Mouse (Mus musculus) cortical plate, adult 2 months (tissue): Measurements from ENCODE around the gene Cgrrf1. TPM values are rescaled to one million over a fixed set of nuclear protein-coding genes. Genes with fewer than 3 reads are reported as not detected.

ENCODE experiments used
- H3K27ac ChIP-seq: fragments of 200-500 bp; 2 replicates; pipeline ENCODE4 v1.5.1; 2012; ENCODE audit warnings: low read length, control low read depth, inconsistent platforms; ENCODE audit not compliant: insufficient read depth
- H3K4me1 ChIP-seq: fragments of 200-500 bp; 2 replicates; pipeline ENCODE4 v1.6.1; 2011; ENCODE audit warnings: low read length; ENCODE audit not compliant: control insufficient read depth, insufficient read depth
- H3K4me3 ChIP-seq: fragments of 200-500 bp; 2 replicates; pipeline ENCODE4 v1.5.1; 2011; ENCODE audit warnings: mild to moderate bottlenecking, low read length, control low read depth; ENCODE audit not compliant: insufficient read depth
- CTCF ChIP-seq: fragments of 200-500 bp; IDR thresholded peaks from 2 replicates; pipeline ENCODE4 v1.5.1; 2011; ENCODE audit warnings: mild to moderate bottlenecking, control low read depth, low read length; ENCODE audit not compliant: insufficient read depth; ENCODE audit errors: extremely low read depth
- POLR2A ChIP-seq: fragments of 200-500 bp; IDR thresholded peaks from 2 replicates; pipeline ENCODE4 v1.6.1; 2011; ENCODE audit warnings: mild to moderate bottlenecking, low read length, control low read depth; ENCODE audit not compliant: insufficient read depth; ENCODE audit errors: extremely low read depth
- polyA plus RNA-seq: library from polyadenylated mRNA; depleted of rRNA; stranded (reverse); fragments of >200 nt; gene quantifications from 2 replicates; pipeline ENCODE4 v1.2.3, GENCODE M21; 2012; rRNA removed

The Cgrrf1 gene
- 42.1 and 44.6 TPM in 2 replicates for polyA plus RNA-seq

DNA sequence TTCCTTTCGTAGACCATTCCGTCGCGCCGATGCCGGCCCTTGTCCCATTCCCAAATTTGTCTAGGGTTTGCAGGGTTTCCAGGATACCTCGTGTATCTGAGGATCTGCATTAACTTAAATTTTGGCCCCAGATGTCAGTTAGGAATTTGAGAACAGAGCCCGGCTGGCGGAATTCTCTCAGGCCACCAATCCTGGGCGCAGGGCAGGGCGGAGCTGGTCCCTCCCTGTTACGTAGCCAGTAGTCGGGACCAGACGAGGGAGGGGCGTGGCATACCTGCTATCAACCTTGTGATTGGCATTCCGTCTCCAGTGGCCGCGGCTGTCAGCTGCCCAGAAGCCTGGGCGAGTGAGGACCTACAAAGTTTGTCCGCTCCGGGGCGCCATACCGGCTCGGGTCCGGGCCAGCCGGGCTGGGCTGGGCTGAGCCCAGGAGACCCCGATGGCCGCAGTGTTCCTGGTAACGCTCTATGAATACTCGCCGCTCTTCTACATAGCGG is at the start of gene Cgrrf1:
TSS of gene Cgrrf1 (plus strand) at position 289 of the 497 bp plus-strand sequence.
- TF ChIP-seq POLR2A, result peak; percentile 73
- TF ChIP-seq CTCF, result no peak
- Histone ChIP-seq H3K4me3 (peak within 1 kb of the TSS; percentile 81), H3K27ac (peak within 1 kb of the TSS; percentile 34; the same call in 1 of the 2 replicates), H3K4me1 (peaks cover 1% of the 10 kb centered on the region; the same call in 1 of the 2 replicates)

DNA sequence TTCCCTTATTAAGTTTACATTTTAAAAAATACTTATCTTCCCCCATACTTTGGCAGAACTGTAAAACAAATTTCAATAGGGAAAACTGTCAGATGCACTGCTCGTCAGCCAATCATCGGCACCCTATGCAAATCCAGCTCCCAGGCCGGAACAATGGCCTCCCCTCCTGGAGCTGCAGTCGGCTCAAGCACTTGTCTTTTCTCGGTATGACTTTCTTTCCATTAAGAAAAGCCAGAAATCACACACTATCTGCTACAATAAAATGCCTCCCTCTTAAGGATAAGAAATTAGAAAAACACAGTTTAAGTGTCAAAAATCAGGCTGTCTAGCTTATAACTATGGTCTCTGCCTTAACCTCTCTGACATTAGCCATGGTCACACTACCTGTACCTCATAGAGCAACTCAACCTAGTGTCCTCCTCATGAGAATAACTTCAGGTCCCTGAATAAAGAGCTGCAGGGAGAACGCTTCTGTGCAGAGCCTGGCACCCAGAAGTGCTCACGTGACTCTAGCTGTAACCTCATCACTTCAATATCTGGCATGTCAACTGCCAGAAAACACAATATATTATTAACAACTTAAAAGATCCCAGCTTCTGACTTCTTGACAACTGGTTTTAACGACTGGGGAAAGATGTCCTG is 49.6 kb upstream of the Cgrrf1 start:
- H3K27ac ChIP-seq, result no peak overlapping the region
- peaks cover 3% of the 10 kb centered on the region; the same call in 1 of the 2 replicates for H3K4me1 ChIP-seq
- no peak overlapping the region for H3K4me3 ChIP-seq
- TF ChIP-seq POLR2A, result no peak
- no peak for TF ChIP-seq CTCF

DNA sequence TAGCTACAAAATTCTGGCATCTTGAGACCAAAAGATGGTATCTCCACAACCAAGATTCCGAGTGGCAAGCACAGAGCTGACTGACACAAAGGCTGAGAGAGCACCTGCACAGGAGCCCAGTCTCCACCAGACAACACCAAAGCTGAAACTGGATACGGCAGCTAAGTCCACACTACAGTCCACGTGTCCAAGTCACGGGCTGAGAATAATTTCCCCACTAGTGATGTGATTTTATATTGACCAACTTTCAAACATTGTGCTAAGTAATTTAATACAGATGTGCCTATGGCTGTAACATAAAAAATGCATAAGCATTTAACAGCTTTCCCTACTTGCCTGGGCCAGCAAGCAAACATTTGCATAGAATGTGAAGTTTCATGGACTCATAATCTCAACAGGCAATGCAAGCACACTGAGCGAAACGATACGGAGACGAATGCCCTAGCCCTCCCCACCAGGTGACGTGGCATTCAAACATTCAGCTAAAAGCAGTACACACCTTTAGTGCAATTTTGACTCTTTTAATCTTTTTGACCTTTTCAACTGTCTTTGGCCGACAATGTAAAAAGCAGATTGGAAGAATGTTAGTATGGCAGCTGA is 48.5 kb upstream of the Cgrrf1 start:
- H3K4me3 ChIP-seq, result no peak overlapping the region
- TF ChIP-seq CTCF (no peak), POLR2A (no peak)
- peaks cover 3% of the 10 kb centered on the region; the same call in 1 of the 2 replicates for H3K4me1 ChIP-seq
- H3K27ac ChIP-seq, result no peak overlapping the region

DNA sequence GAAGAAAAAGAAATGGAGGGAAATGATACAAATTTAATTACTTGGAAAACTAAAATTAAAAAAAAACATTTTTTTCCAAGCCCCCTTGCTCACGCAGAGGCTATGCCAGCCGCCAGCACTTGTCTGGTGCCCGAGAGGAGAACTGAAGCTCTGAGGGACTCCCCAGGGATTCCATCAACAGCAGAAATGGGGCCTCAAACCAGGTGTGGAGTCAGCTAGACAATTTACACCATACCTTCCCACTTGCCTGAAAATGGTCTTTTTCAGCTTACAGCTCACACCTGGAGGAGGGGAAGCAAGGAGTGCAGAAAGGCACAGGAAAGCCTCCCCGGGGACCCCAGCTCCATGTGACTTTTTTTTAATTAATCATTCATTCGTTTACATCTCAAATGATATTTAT is 46.7 kb upstream of the Cgrrf1 start:
- H3K4me1 ChIP-seq, result peaks cover 3% of the 10 kb centered on the region; the same call in 1 of the 2 replicates
- no peak overlapping the region for H3K27ac ChIP-seq
- no peak overlapping the region for H3K4me3 ChIP-seq
- TF ChIP-seq CTCF (no peak), POLR2A (no peak)

DNA sequence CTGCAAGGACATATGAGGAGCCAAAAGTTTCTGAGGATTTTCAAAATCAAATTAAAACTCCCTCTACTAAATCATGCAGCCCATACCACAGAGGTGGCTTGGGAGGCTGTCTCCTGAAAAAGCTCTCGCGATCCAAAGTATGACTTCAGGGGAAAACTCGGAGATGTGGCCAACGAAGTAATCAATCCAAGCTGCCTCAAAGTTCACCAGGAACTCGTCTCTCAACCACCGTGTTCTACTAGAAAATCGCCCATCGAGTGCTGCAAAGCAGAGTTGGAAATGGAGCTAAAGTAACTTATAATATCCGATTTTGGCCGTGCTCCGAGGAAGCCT is 44.5 kb upstream of the Cgrrf1 start:
- H3K4me1 ChIP-seq, result peaks cover 3% of the 10 kb centered on the region; the same call in 1 of the 2 replicates
- H3K27ac ChIP-seq, result no peak overlapping the region
- peak overlapping the region; percentile 94 for H3K4me3 ChIP-seq
- TF ChIP-seq CTCF (no peak), POLR2A (no peak)

DNA sequence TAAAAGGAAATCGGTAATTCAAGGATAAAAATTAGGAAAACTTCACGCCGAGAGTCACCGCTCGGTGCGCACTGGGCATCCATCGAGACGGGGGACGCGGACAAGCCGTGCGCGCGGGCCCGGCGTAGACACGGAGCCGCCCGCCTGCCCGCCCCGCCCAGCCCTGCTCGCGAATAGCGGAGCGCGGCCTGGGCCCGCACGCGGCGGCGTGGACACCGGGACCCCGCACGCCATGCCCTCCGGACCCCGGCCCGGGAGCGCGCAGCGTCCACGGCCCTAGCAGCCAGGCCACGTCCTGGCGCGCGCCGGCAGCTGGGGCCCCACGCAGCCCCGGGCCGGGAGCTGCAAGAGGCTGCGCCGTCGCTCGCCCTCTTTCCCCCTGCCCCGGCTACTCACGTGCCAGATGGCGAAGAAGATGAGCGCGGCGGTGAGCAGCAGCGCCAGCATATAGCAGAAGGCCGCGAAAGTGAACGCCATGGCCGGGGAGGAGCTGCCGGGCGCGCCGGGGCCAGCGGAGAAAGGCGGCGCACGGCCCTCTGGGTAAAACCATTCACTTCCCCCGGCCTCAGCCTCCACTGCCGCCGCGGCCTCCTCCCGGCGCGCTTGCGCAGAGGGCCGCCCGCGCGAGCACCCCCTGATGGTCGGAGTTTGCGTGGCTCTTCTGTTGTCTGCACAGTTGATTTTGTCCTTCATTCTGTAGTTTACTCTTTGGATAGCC is 44.0 kb upstream of the Cgrrf1 start, which contains the start of gene Cnih1:
TSS of gene Cnih1 (minus strand) at position 625 of the 718 bp plus-strand sequence.
- Histone ChIP-seq H3K4me3 (peak within 1 kb of the TSS; percentile 94), H3K4me1 (peaks cover 3% of the 10 kb centered on the region; the same call in 1 of the 2 replicates), H3K27ac (peak within 1 kb of the TSS; percentile 98)
- TF ChIP-seq POLR2A (peak; percentile 41), CTCF (peak; percentile 50)

DNA sequence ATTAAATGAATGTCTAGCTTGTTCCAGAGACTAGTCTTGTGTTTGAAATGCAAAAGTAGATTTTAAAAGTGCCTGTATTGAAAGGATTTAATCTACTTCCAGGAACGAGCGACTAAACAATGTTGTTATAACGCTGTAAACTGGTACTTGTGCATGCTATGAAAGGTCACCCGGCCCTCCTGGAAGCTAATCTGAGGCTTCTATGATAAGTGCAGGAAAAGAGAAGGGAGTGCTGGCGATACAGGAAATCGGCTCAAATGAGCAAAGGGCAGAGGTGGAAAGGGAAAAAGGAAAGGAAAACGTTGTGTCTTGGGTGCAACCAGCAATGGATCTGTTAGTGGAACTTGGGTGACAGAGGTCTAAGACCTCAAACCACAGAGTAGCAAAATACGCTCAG is 43.4 kb upstream of the Cgrrf1 start:
- Histone ChIP-seq H3K4me3 (peak overlapping the region; percentile 94), H3K27ac (no peak overlapping the region), H3K4me1 (peaks cover 3% of the 10 kb centered on the region; the same call in 1 of the 2 replicates)
- no peak for TF ChIP-seq POLR2A

DNA sequence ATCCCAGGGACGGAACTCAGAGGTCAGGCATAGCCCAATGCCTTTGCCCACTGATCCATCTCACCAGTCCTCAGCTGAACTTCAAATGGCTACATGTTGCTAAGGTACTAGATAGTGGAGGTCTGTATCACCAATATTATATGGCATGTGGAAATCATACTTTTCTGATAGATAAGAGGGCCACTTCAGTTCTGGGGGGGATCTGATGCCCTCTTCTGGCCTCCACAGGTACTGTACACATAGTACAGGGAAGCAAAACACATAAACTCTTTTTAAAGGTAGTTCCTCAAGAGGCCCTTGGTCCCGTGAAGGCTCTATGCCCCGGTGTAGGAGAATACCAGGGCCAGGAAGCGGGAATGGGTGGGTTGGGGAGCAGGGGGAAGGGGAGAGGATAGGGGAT is 41.6 kb upstream of the Cgrrf1 start:
- Histone ChIP-seq H3K4me3 (no peak overlapping the region), H3K27ac (no peak overlapping the region), H3K4me1 (peaks cover 3% of the 10 kb centered on the region; the same call in 1 of the 2 replicates)
- TF ChIP-seq CTCF, result no peak
- TF ChIP-seq POLR2A, result no peak

DNA sequence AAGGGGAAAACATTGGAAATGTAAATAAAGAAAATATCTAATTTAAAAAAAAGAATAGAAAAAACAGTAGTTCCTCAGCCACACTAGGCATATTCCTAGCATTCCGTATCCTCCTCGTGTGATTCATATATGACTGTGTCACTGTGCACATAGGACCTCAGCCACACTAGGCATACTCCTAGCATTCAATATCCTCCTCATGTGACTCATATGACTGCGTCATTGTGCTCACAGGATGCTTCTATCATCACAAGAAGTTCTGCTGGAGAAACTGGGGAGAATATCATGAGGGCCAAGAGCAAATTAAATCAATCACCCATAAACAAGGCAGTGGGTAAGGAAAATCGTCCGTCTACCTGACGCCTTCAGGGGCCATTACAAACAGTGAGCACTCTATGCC is 41.2 kb upstream of the Cgrrf1 start:
- Histone ChIP-seq H3K4me3 (no peak overlapping the region), H3K4me1 (peaks cover 3% of the 10 kb centered on the region; the same call in 1 of the 2 replicates), H3K27ac (no peak overlapping the region)
- no peak for TF ChIP-seq CTCF
- no peak for TF ChIP-seq POLR2A

DNA sequence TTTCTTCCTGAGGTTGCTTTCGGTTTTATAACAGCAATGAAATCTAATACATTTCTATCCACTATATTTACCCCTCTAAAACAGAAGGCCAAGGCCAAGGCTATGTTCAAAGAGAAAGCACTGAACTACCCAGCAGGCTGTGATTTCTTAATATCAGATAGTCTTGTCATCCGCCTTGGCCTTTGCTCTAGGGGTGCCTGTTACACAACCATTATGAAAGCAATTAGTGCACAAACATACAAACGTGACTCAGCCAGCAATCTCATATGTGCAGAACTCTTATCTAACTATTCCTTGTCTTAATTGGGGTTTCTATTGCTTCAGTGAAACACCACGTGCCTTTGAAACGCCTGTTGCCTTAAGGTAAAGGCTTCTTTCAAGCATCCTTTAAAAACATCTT is 37.8 kb upstream of the Cgrrf1 start:
- Histone ChIP-seq H3K4me3 (no peak overlapping the region), H3K4me1 (no peaks in the 10 kb centered on the region), H3K27ac (no peak overlapping the region)
- no peak for TF ChIP-seq CTCF
- no peak for TF ChIP-seq POLR2A
